In the genomic region with DNA sequence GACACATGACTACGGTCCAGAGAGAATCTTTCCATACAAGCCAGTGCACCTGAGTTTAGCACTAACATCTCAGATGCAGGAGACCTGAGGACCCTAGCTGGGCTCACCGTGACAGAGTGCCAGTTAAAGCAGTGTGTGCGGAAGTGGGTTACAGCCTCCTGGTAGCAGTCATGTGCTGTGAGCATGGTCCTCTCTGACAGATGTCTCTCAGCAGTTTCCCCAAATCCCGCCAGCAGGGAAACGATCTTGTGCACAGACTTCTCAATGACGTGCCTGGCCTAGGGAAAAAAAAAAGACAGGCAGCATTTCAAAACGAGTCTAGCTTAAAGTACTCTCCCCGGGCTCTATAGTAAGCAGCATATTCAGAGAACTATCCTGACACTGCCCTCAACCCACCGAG, we compare ENCODE assay signal across 20 mouse cellular contexts. TPM values are rescaled to one million over a fixed set of nuclear protein-coding genes. Genes with fewer than 3 reads are reported as not detected.
DNase-seq lines count a peak whose midpoint lies in the region; ATAC-seq and TF ChIP-seq lines count a peak whose summit lies in the region.
"Had no signal": no experiment of that assay in that cellular context is flagged by ENCODE, and none has a peak within 500 bp of the region (broad histone marks: within the 10 kb centered on the region; RNA-seq: fewer than 3 reads in every experiment).

No protein-coding gene starts in this region.

- 68% methylated on average over 9 of the region's 9 CpGs for WGBS in hindbrain, embryonic 10.5 days
- 64% methylated on average over 9 of the region's 9 CpGs for WGBS in hindbrain, embryonic 13.5 days
- 83% methylated on average over 9 of the region's 9 CpGs for WGBS in midbrain, embryonic 10.5 days
- WGBS in midbrain, embryonic 14.5 days, result 63% methylated on average over 9 of the region's 9 CpGs

- H3K9me3 ChIP-seq in hindbrain, embryonic 10.5 days, result no peaks in the 10 kb centered on the region
- no peaks in the 10 kb centered on the region for H3K9me3 ChIP-seq in hindbrain, embryonic 13.5 days
- H3K9me3 ChIP-seq in midbrain, embryonic 10.5 days (replicated peaks), result no peaks in the 10 kb centered on the region
- H3K9me3 ChIP-seq in midbrain, embryonic 14.5 days (ENCODE audit: control insufficient read depth, low read length), result no peaks in the 10 kb centered on the region
- H3K9me3 ChIP-seq: embryonic facial prominence, embryonic 15.5 days; forebrain, embryonic 15.5 days; G1E; heart, embryonic 12.5 days; hindbrain, embryonic 12.5 days had no signal

- H3K4me2 ChIP-seq in hindbrain, embryonic 13.5 days, result no peak overlapping the region
- H3K4me2 ChIP-seq in midbrain, embryonic 14.5 days (ENCODE audit: low read length), result no peak overlapping the region
- H3K4me2 ChIP-seq in myocyte (ENCODE audit: low read depth), result no peak overlapping the region
- H3K4me2 ChIP-seq: embryonic facial prominence, embryonic 15.5 days; forebrain, embryonic 15.5 days; heart, embryonic 12.5 days; hindbrain, embryonic 12.5 days had no signal

- no peak overlapping the region for H3ac ChIP-seq in myocyte (ENCODE audit: control insufficient read depth, insufficient read length)

- no peak overlapping the region for H3K4me3 ChIP-seq in hindbrain, embryonic 10.5 days
- no peak overlapping the region for H3K4me3 ChIP-seq in hindbrain, embryonic 13.5 days
- H3K4me3 ChIP-seq in midbrain, embryonic 10.5 days, result no peak overlapping the region
- H3K4me3 ChIP-seq in midbrain, embryonic 14.5 days (replicated peaks; ENCODE audit: low read depth, low read length), result no peak overlapping the region
- H3K4me3 ChIP-seq in myocyte, result no peak overlapping the region
- H3K4me3 ChIP-seq: embryonic facial prominence, embryonic 15.5 days; erythroblast, embryonic 14.5 days; forebrain, embryonic 15.5 days; heart, embryonic 12.5 days; hindbrain, embryonic 12.5 days had no signal

- peaks cover 52% of the 10 kb centered on the region for H3K36me3 ChIP-seq in hindbrain, embryonic 10.5 days
- peaks cover 52% of the 10 kb centered on the region for H3K36me3 ChIP-seq in hindbrain, embryonic 13.5 days
- peaks cover 39% of the 10 kb centered on the region for H3K36me3 ChIP-seq in midbrain, embryonic 10.5 days
- peaks cover 30% of the 10 kb centered on the region for H3K36me3 ChIP-seq in midbrain, embryonic 14.5 days (ENCODE audit: control insufficient read depth, insufficient read depth, low read length)
- H3K36me3 ChIP-seq in myocyte (ENCODE audit: control insufficient read depth, insufficient read depth), result peaks cover 14% of the 10 kb centered on the region
- H3K36me3 ChIP-seq: G1E had no signal

- peaks cover 28% of the 10 kb centered on the region for H3K4me1 ChIP-seq in hindbrain, embryonic 10.5 days (replicated peaks)
- H3K4me1 ChIP-seq in hindbrain, embryonic 13.5 days (replicated peaks), result peaks cover 10% of the 10 kb centered on the region
- H3K4me1 ChIP-seq in midbrain, embryonic 10.5 days, result peaks cover 24% of the 10 kb centered on the region
- 0 out of 2 replicates have a peak, but pooled peaks cover 8% of the 10 kb centered on the region for H3K4me1 ChIP-seq in midbrain, embryonic 14.5 days (ENCODE audit: control insufficient read depth, insufficient read depth, low read length)
- H3K4me1 ChIP-seq: embryonic facial prominence, embryonic 15.5 days had no signal

- peak; percentile 68 to 72 for DNase-seq in cerebellum, postnatal 10 days
- no peak for DNase-seq in cerebellum, adult 8-10 months
- DNase-seq in hindbrain, embryonic 10.5 days (ENCODE audit: low spot score), result no peak
- no peak for DNase-seq in midbrain, embryonic 10.5 days (ENCODE audit: low spot score)
- DNase-seq in midbrain, embryonic 14.5 days, result no peak
- no peak for DNase-seq in spleen, postnatal 10 days (ENCODE audit: low spot score in 2 of 2)
- DNase-seq: adrenal gland, postnatal 10 days; B cell, adult 2 months; gastrocnemius, postnatal 10 days; heart, postnatal 36 days had no signal

- no peak for ATAC-seq in hindbrain, embryonic 13.5 days (ENCODE audit: low FRiP score)
- no peak for ATAC-seq in midbrain, embryonic 14.5 days (ENCODE audit: low FRiP score, low TSS enrichment)
- ATAC-seq: CD4-positive, CD25-positive, alpha-beta regulatory T cell, adult 4 months; forebrain, embryonic 15.5 days; hindbrain, postnatal 0 days had no signal

- no peaks in the 10 kb centered on the region for H3K79me2 ChIP-seq in myocyte (ENCODE audit: control insufficient read depth, insufficient read depth)

- H3K9ac ChIP-seq in hindbrain, embryonic 13.5 days, result no peak overlapping the region
- H3K9ac ChIP-seq in midbrain, embryonic 14.5 days (replicated peaks; ENCODE audit: low read length), result no peak overlapping the region
- H3K9ac ChIP-seq: embryonic facial prominence, embryonic 15.5 days; forebrain, embryonic 15.5 days; heart, embryonic 12.5 days; hindbrain, embryonic 12.5 days had no signal

- H3K27ac ChIP-seq in hindbrain, embryonic 10.5 days, result peak overlapping the region; percentile 81
- no peak overlapping the region for H3K27ac ChIP-seq in hindbrain, embryonic 13.5 days
- H3K27ac ChIP-seq in midbrain, embryonic 10.5 days (replicated peaks), result 0 out of 2 replicates have a peak overlapping the region, but pooled peaks have one; percentile 66
- no peak overlapping the region for H3K27ac ChIP-seq in midbrain, embryonic 14.5 days (replicated peaks; ENCODE audit: low read depth, low read length)
- H3K27ac ChIP-seq: embryonic facial prominence, embryonic 15.5 days; forebrain, embryonic 15.5 days; hindbrain, embryonic 12.5 days; hindbrain, postnatal 0 days had no signal

- H3K27me3 ChIP-seq in hindbrain, embryonic 10.5 days (ENCODE audit: insufficient read depth, poor library complexity, severe bottlenecking), result peaks cover 81% of the 10 kb centered on the region
- H3K27me3 ChIP-seq in hindbrain, embryonic 13.5 days, result peaks cover 43% of the 10 kb centered on the region
- H3K27me3 ChIP-seq in midbrain, embryonic 10.5 days (ENCODE audit: low read depth, poor library complexity, severe bottlenecking), result peaks cover 85% of the 10 kb centered on the region
- H3K27me3 ChIP-seq in midbrain, embryonic 14.5 days (ENCODE audit: control insufficient read depth, insufficient read depth, low read length), result 0 out of 2 replicates have a peak, but pooled peaks cover 3% of the 10 kb centered on the region
- H3K27me3 ChIP-seq in myocyte (ENCODE audit: control insufficient read depth, insufficient read depth, insufficient read length), result no peaks in the 10 kb centered on the region
- H3K27me3 ChIP-seq: embryonic facial prominence, embryonic 15.5 days; forebrain, embryonic 15.5 days; heart, embryonic 12.5 days had no signal

- no peak for TF ChIP-seq POLR2A in myocyte (IDR thresholded peaks at IDR 0.05; ENCODE audit: insufficient read length, low read depth)

TF ChIP-seq in myocyte, 11 proteins besides CTCF, POLR2A, EP300 and RAD21:
- TF ChIP-seq E2F4 (IDR thresholded peaks at IDR 0.05; ENCODE audit: insufficient read depth), result no peak
- peak; percentile 8 for TF ChIP-seq POLR2AphosphoS2 (IDR thresholded peaks at IDR 0.05; ENCODE audit: insufficient read length, low read depth)
- no peak for TF ChIP-seq SRF (IDR thresholded peaks at IDR 0.05; ENCODE audit: control insufficient read depth, insufficient read length, low read depth)
- TF ChIP-seq USF1 (IDR thresholded peaks at IDR 0.05; ENCODE audit: low read depth), result no peak
- TF ChIP-seq MAX (IDR thresholded peaks at IDR 0.05; ENCODE audit: low read depth), result no peak
- TF ChIP-seq MYOD1 (IDR thresholded peaks at IDR 0.05; ENCODE audit: control insufficient read depth in 1 of 3, insufficient read length in 2 of 3, low read depth in 2 of 3), result no peak

RNA-seq across cellular contexts. Expression of a gene that starts 44.1 kb away (rescaled TPM):
- polyA plus RNA-seq in hindbrain, embryonic 10.5 days (2016; fragmentation: Nextera tagmentation; extraction: Ambion mirVana), result 53.9 and 62.5 TPM in 2 replicates
- 83.9 and 89.2 TPM in 2 replicates for polyA plus RNA-seq in hindbrain, embryonic 13.5 days (2015; fragmentation: Nextera tagmentation; extraction: Ambion mirVana)
- 46.5 and 50.8 TPM in 2 replicates for polyA plus RNA-seq in midbrain, embryonic 10.5 days (2016; fragmentation: Nextera tagmentation; extraction: Ambion mirVana)
- polyA plus RNA-seq in midbrain, embryonic 14.5 days (2014; fragmentation: Nextera tagmentation; extraction: Ambion mirVana), result 77.5 and 81.5 TPM in 2 replicates
- polyA plus RNA-seq in myocyte (2012; fragmentation: generic; extraction: Trizol), result 93.7 TPM

Comparison
In these comparisons a context has a peak if more than half of its experiments do, and no peak if none do; other contexts are left out.
1. DNase-seq: peak in cerebellum, postnatal 10 days (2 of 2); none in cerebellum, adult 8-10 months (single experiment), hindbrain, embryonic 10.5 days (single experiment), midbrain, embryonic 10.5 days (single experiment), midbrain, embryonic 14.5 days (single experiment) and spleen, postnatal 10 days (0 of 2).
2. H3K27ac ChIP-seq: peak in hindbrain, embryonic 10.5 days (single experiment) and midbrain, embryonic 10.5 days (single experiment); none in hindbrain, embryonic 13.5 days (single experiment) and midbrain, embryonic 14.5 days (single experiment).